Mouse (Mus musculus): Measurements from ENCODE around the gene Zfp106.
"Not testable (repeated sequence)": the region's sequence is repeated elsewhere in the genome, so short reads cannot be mapped to it uniquely, and the experiment has no call there.

The Zfp106 gene

DNA sequence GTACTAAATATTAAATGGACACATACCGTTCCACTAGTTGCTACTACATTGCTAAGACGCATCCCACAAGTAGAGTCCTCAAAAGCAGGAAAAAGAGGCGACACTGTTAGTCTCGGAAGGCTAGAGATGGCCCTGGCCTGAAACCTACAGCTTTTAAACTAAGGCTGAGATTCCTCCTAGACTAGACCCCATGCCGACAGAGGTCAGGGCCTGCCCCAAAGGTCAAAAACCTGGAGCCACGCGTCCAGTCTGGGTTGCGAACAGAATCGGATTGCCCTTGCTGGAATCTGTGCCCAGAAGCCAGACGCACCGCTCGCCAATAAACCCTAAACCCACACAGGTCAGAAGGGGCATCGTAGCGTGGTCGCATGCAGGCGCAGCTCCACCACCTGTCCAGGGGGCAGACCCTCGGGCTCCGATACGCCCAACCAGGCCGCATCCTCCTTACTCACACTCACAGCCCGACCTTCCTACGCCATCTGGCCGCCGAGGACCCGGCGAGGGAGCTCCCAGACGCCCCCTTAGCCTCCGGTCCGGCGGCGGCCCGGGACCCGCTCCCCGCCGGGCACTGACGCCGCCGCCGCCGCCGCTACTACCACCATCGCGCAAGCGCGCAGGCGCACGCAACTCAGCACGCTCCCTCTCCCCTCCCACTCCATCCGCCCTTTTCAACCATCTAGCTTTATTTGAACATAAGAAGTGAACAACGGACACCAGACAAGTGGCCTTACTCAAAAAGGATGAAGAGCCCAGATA, at the start of gene Zfp106:
TSS of gene Zfp106 (minus strand) at position 609 of the 756 bp plus-strand sequence.
- peak; percentile 92 for DNase-seq

- peak; percentile 93 for DNase-seq
These were observed 45.4 kb upstream of the Zfp106 start, which contains the start of the genes Haus2 and Lrrc57 for GRCm38 (mm10) chr2:120608830-120609723. TSS of gene Haus2 (plus strand) at chr2:120609383. TSS of gene Lrrc57 (minus strand) at chr2:120609520.

DNA sequence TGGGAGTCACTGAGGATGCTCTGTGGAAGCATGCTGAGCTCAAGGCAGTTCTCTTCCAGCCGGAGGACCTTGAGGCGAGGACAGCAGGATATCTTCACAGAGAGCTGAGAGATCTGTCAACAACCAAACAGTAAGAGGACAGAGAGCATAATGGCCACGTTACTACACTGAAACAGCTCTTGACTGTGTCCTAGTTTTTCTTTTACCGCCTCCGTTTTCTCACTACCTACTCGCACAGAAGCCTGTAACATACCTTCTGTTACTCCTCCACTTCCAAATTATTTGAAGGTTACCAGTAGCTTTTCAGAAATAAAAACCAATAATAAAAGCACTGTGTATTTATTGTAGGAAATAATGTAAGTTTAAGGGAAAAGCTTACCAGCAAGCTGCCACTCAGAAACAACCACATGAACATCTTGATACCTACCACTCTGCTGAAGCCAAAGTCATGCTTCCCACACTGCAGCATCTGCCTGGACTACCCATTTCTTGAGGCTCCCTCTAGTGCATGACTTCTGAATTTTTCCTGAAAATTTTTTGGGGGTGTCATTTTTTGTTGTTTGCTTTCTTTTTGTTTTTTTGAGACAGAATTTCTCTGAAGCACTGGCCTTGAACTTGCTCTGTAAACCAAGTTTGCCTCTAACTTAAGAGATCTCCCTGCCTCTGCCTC, 42.5 kb upstream of the Zfp106 start:
- DNase-seq = peak; percentile 67

DNA sequence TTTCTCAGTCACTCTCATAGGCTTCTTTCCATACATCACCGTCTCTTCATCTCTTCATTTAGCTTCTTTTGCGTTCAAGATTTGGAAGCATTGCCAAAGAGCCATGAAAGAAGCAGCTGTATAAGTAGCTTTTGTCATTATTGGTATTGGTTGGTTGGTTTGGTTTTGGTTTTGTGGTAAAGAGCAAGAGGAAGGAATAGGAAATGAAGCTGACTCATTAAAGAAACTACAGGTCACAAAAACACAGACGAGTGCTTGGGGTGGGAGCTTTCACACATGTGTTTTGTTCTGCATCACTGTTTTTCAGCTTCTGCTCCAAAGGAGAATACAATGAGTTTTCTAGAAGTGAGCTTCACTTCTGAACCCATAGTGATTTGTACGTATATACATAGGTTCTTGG, 35.9 kb upstream of the Zfp106 start:
- no peak for DNase-seq

- peak; percentile 36 for DNase-seq
These were observed 34.1 kb upstream of the Zfp106 start for GRCm38 (mm10) chr2:120597734-120598133.

- no peak for DNase-seq
These were observed 28.6 kb upstream of the Zfp106 start for GRCm38 (mm10) chr2:120592227-120592626.

DNA sequence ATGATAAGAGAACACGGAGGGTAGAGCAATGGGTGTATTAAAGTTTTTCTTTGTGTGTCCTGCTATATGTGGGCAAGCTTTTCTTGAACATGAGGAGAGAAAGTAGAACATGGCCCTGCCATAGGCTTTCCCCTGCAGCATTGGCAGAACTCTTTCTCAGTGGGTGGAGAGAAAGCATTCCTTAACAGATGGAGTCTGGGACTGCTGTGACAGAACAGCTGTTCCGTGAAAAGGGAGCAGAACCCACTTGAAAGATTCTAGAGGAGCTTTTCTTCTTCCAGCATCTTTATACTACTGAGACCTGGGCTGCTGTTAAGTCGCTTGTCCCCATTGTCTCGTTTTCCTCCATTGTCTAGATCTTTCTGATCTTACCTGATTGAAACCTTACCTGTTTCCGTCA, 26.1 kb upstream of the Zfp106 start:
- peak; percentile 86 for DNase-seq

GRCm38 (mm10) chr2:120578286-120578685, 14.6 kb upstream of the Zfp106 start:
- no peak for DNase-seq

DNA sequence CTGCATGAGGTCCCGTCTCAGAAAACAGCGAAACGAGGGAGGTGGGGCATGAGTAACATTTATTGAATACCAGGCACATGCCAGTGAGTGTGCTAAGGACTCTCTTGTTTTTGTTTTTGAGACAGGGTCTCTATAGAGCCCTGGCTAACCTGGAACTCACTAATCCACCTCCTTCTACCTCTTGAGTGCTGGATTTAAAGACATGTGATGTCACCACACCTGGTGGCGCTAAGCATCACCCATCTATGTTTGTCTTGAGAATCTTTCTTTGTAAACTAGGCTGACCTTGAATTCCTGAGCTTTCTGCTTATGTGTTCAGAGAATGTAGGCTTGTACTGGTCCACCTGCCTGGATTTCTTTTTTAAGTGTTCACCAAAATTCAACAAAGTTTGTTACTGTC, 14.2 kb upstream of the Zfp106 start:
- DNase-seq = no peak

GRCm38 (mm10) chr2:120575978-120576377, 12.3 kb upstream of the Zfp106 start:
- no peak for DNase-seq

GRCm38 (mm10) chr2:120575121-120575520, 11.5 kb upstream of the Zfp106 start:
- no peak for DNase-seq

- not testable (repeated sequence) for DNase-seq
These were observed 8.5 kb upstream of the Zfp106 start for GRCm38 (mm10) chr2:120572161-120572560.

DNA sequence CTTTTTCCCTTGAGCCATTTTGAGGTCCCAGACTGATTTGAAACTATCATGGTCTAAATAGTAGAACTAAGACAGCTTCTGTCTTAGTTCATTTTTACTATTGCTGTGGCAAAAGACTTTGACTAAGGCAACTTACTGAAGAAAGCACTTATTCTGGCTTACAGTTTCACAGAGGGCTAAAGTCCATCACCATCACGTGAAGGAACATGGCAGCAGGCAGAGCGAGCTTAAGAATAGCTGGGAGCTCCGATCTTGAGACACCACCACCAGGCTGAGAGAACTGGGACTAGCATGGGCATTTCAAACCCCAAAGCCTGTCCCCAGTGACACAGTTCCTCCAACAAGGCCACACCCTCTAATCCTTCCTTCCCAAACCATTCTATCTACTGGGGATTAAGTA, 7.4 kb upstream of the Zfp106 start:
- DNase-seq = no peak

- DNase-seq = no peak
These were observed 4.2 kb upstream of the Zfp106 start for GRCm38 (mm10) chr2:120567798-120568320.

- peak; percentile 97 for DNase-seq
These were observed 3.5 kb upstream of the Zfp106 start, which contains the start of gene Snap23 for GRCm38 (mm10) chr2:120566886-120567797. TSS of gene Snap23 (plus strand) at chr2:120567671.

GRCm38 (mm10) chr2:120565363-120565762, 1.7 kb upstream of the Zfp106 start:
- DNase-seq = no peak

DNA sequence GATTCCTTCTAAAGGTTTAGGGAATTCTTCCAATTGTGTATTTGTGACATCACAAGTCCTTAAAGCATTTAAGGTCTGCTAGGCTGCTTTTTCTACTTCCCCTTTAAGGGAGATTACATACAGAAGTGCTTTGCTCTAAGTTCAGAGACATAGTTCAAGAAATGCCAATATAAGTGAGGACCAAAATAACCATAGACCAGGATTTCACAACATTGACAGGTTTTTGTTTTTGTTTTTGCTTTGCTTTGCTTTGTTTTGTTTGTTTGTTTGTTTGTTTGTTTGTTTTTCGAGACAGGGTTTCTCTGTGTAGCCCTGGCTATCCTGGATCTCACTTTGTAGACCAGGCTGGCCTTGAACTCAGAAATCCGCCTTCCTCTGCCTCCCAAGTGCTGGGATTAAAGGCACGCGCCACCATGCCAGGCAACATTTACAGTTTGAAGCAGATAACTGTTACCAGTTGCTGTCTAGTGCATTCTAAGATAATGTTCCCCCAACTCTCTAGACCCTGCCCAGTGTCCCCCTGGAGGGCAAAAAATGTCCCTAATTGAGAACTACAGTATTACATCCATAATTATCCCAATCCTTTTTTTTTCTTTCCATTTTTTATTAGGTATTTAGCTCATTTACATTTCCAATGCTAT, 1.0 kb upstream of the Zfp106 start:
- not testable (repeated sequence) for DNase-seq

GRCm38 (mm10) chr2:120562859-120563234, 796 bp downstream of the Zfp106 start:
- DNase-seq = no peak

DNA sequence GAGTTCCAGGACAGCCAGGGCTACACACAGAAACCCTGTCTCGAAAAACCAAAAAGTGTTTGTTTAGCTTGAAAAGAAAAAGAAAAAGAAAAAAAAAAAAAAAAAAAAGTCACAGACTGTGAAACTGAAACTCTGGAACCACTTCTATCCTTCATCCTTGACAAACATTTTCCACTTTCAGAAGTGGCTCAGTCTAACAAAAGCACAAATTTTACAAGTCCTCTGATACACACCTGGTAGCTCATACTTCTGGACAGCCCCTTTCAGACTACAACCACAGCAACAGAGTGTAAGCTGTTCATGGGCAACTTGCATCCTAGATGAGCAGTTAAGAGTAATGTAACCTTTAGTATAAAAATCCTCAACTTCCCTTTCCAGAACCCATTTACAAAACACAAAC, 2.1 kb downstream of the Zfp106 start:
- DNase-seq = no peak

- no peak for DNase-seq
These were observed 4.8 kb downstream of the Zfp106 start for GRCm38 (mm10) chr2:120558813-120559212.

- no peak for DNase-seq
These were observed 6.8 kb downstream of the Zfp106 start for GRCm38 (mm10) chr2:120556868-120557267.
